Mouse (Mus musculus) ovary, postnatal 14 days (tissue): Measurements from ENCODE around the gene Ofd1.

Experiments used
- DNase-seq: peaks from one replicate; pipeline ENCODE4 v3.0.0; 2022; ENCODE audit warnings: low spot score

The Ofd1 gene

GRCm38 (mm10) chrX:166359927-166360440, 80.5 kb downstream of the Ofd1 start:
- no peak for DNase-seq

- DNase-seq: no peak
These were observed 81.5 kb downstream of the Ofd1 start for GRCm38 (mm10) chrX:166358955-166359354.

GRCm38 (mm10) chrX:166356276-166356675, 84.2 kb downstream of the Ofd1 start:
- DNase-seq: no peak

GRCm38 (mm10) chrX:166354913-166355312, 85.6 kb downstream of the Ofd1 start:
- no peak for DNase-seq

- no peak for DNase-seq
These were observed 87.1 kb downstream of the Ofd1 start for GRCm38 (mm10) chrX:166353412-166353811.

DNA sequence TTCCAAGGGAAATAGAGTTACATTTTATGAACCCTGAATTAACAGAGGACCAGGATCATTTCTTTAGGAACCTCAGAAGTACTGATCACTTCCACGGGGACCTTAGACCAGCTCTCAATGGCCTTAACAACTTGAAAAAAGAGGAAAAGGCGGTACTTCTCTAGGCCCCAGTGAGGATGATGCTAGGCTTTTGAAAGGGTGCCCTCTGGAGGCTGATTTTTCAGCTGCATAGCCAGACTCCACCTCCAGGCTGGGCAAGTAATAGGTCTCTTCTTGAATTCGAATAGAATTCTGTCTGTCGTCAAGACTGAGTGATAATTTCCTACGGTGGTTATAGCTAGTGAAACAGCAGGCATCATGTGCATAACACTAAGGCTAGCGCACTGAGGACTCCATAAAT, 88.7 kb downstream of the Ofd1 start:
- DNase-seq: peak; percentile 38

DNA sequence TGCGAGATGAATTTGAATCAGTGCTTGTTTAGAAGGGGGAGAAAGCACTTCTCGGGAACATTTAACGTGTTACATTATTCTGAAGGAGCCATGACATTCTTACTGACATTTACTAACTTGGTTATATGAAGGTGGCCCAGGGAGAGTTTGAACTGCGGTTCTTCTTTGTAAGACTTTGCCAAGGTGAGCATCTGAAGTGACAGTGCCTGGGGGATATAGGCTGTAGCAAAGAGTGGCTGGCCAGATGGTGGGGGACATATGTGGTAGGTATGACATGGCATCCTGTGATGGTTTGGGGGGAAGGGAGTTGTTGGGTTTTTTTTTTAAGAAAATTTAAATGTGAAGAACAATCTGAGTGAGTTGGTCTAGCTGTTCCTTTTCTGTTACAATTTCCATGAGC, 91.9 kb downstream of the Ofd1 start:
- DNase-seq: no peak

- DNase-seq: no peak
These were observed 92.4 kb downstream of the Ofd1 start for GRCm38 (mm10) chrX:166348086-166348485.

DNA sequence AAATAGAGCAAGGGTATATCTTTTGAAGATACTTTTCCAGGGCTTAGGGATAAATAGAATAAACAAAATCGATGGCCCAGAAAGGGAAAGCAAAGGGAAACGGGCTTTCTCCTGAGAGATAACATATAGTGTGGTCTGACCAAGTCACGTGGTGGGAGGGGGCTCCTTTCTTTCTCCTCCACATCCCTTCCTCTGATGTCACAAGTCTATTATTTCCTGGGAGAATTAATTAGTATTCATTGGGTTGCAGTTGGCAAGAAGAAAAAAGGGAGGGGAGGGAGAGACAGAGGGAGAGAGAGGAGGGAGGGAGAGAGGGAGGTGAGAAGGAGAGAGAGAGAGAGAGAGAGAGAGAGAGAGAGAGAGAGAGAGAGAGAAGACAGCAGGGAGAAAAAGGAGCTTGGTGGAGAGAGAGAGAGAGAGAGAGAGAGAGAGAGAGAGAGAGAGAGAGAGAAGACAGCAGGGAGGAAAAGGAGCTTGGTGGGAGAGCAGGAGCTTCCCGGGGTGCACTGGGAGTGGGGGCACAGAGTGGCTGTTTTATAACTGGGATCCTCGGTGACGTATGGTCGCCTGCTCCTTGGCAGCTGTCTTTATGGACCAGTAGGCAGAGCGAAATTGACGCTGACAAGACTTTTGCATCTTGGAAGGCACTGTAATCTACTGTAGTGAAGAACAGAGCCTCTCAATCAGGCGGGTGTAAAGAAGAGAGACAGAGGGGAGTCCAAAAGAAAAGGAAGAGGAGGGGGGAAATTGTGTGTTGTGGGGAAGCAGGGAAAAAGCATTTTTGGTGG, 96.1 kb downstream of the Ofd1 start:
- DNase-seq: no peak

DNA sequence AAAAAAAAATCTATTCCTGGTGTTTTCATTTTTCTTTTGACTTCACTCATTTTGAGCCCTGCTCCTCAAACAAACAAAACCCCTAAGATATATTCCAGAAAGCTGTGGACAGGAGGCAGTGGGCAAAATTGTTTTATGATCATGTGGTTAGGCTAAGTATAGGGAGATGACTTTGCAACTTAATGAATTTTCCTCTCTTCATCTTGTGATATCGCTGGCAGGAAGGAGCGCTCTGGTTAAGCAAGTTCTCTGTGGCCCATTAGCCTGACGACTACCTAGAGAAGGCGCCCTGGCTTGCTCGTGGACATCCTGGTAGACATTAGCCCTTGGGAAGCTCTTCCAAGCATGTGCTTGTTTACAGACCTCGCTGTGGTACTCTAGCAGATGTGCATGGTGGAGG, 98.7 kb downstream of the Ofd1 start:
- DNase-seq: no peak
